8 mouse cellular contexts compared by ENCODE assay signal in the genomic region with DNA sequence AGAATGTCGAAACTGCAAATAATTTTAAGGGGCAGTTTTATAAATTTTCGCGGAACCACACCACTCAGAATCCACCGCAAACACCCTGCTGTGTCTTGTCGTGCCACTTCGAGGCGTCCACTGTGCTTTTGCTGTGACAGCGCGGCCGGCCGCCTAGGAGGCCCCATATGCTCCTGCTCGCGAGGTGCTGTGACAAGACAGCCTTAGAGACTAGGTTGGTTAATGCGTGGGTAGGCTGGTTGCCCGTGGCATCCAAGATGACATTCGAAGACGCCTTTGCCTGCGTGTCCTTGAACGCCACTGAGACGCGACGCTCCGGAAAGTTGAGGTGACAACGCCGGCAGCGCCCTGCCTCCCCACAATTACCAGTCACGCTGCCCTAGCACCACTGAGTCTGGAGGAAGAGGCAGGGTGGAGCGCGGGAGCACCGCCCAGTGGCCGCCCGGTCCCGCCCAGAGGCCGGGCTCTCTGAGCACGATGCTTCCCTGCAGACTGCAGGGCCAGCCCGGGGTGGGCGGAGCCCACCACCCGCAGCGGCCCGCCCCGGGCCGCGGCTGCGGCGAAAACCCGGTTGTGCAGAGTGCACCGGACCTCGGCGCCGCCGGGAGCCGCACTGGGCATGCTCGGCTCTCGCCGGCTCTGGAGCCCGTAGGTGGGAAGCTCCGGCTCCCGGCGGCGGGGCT. TPM values are rescaled to one million over a fixed set of nuclear protein-coding genes. Genes with fewer than 3 reads are reported as not detected.
DNase-seq lines count a peak whose midpoint lies in the region; ATAC-seq and TF ChIP-seq lines count a peak whose summit lies in the region.

Mfap3l (plus strand) TSS at position 578 of the 683 bp plus-strand sequence.

- peak; percentile 92 for ATAC-seq in cerebellum, adult (ENCODE audit: insufficient number of reproducible peaks, low FRiP score, low TSS enrichment)
- peak; percentile 97 for ATAC-seq in forebrain, embryonic 12.5 days (ENCODE audit: low FRiP score)
- peak; percentile 99 for ATAC-seq in heart, embryonic 16.5 days (replicated peaks; ENCODE audit: extremely low read depth, insufficient read depth, low FRiP score)
- peak; percentile 99 for ATAC-seq in liver, embryonic 13.5 days (ENCODE audit: low read depth)
- peak; percentile 99 for ATAC-seq in stomach, embryonic 14.5 days (ENCODE audit: insufficient number of reproducible peaks, insufficient read depth, low FRiP score, low read depth)

- H3K4me3 ChIP-seq in E14TG2a.4 (replicated peaks; ENCODE audit: low read length) = peak within 1 kb of the TSS; percentile 87
- peak within 1 kb of the TSS; percentile 70 for H3K4me3 ChIP-seq in forebrain, embryonic 12.5 days (replicated peaks)
- H3K4me3 ChIP-seq in heart, embryonic 16.5 days (ENCODE audit: low read length) = peak within 1 kb of the TSS; percentile 73
- H3K4me3 ChIP-seq in liver, embryonic 13.5 days (replicated peaks) = peak within 1 kb of the TSS; percentile 58
- peak within 1 kb of the TSS; percentile 54 for H3K4me3 ChIP-seq in stomach, embryonic 14.5 days (ENCODE audit: low read depth, low read length)

- H3K4me1 ChIP-seq in E14TG2a.4 (replicated peaks; ENCODE audit: low read depth, low read length) = peaks cover 20% of the 10 kb centered on the region
- peaks cover 24% of the 10 kb centered on the region; the same call in 1 of the 2 replicates for H3K4me1 ChIP-seq in forebrain, embryonic 12.5 days
- H3K4me1 ChIP-seq in heart, embryonic 16.5 days (ENCODE audit: control insufficient read depth, insufficient read depth, low read length) = peaks cover 9% of the 10 kb centered on the region; the same call in 1 of the 2 replicates
- H3K4me1 ChIP-seq in liver, embryonic 13.5 days (replicated peaks) = peaks cover 20% of the 10 kb centered on the region
- H3K4me1 ChIP-seq in stomach, embryonic 14.5 days (ENCODE audit: control insufficient read depth, insufficient read depth, low read length) = no peaks in the 10 kb centered on the region

- peak; percentile 90 to 96 for DNase-seq in kidney, postnatal 25 days
- peak; percentile 83 for DNase-seq in liver, embryonic 13.5 days
- DNase-seq in natural killer cell, adult 2 months (ENCODE audit: low spot score in 2 of 2) = peak; percentile 61 to 67

- under 1% methylated on average over 56 of the region's 60 CpGs for WGBS in forebrain, embryonic 12.5 days
- under 1% methylated on average over 57 of the region's 60 CpGs for WGBS in heart, embryonic 16.5 days
- WGBS in liver, embryonic 13.5 days (ENCODE audit: insufficient replicate concordance) = 1% methylated on average over 59 of the region's 60 CpGs
- 1% methylated on average over 56 of the region's 60 CpGs for WGBS in stomach, embryonic 14.5 days

- peak within 1 kb of the TSS; percentile 97 for H3K4me2 ChIP-seq in forebrain, embryonic 12.5 days
- peak within 1 kb of the TSS; percentile 99 for H3K4me2 ChIP-seq in heart, embryonic 16.5 days (ENCODE audit: low read depth, low read length)
- H3K4me2 ChIP-seq in liver, embryonic 13.5 days = peak within 1 kb of the TSS; percentile 83
- peak within 1 kb of the TSS; percentile 99 for H3K4me2 ChIP-seq in stomach, embryonic 14.5 days (replicated peaks; ENCODE audit: low read depth, low read length)

- no peaks in the 10 kb centered on the region for H3K36me3 ChIP-seq in E14TG2a.4 (ENCODE audit: insufficient read depth, low read length)
- no peaks in the 10 kb centered on the region for H3K36me3 ChIP-seq in forebrain, embryonic 12.5 days (replicated peaks)
- H3K36me3 ChIP-seq in heart, embryonic 16.5 days (ENCODE audit: control insufficient read depth, insufficient read depth) = no peaks in the 10 kb centered on the region
- H3K36me3 ChIP-seq in liver, embryonic 13.5 days = no peaks in the 10 kb centered on the region
- no peaks in the 10 kb centered on the region for H3K36me3 ChIP-seq in stomach, embryonic 14.5 days (ENCODE audit: control insufficient read depth, insufficient read depth, low read length)

- H3K27me3 ChIP-seq in E14TG2a.4 (ENCODE audit: insufficient read depth, low read length) = peaks cover 62% of the 10 kb centered on the region
- H3K27me3 ChIP-seq in forebrain, embryonic 12.5 days = peaks cover 22% of the 10 kb centered on the region
- peaks cover 16% of the 10 kb centered on the region for H3K27me3 ChIP-seq in heart, embryonic 16.5 days (ENCODE audit: control insufficient read depth, insufficient read depth, low read length)
- peaks cover 49% of the 10 kb centered on the region for H3K27me3 ChIP-seq in liver, embryonic 13.5 days
- 0 out of 2 replicates have a peak, but pooled peaks cover 8% of the 10 kb centered on the region for H3K27me3 ChIP-seq in stomach, embryonic 14.5 days (ENCODE audit: control insufficient read depth, insufficient read depth, low read length)

- TF ChIP-seq CTCF in E14TG2a.4 (conservative IDR thresholded peaks at IDR 0.05; ENCODE audit: low read length) = no peak

- H3K9ac ChIP-seq in forebrain, embryonic 12.5 days = peak within 1 kb of the TSS; percentile 66
- H3K9ac ChIP-seq in heart, embryonic 16.5 days (ENCODE audit: low read length) = peak within 1 kb of the TSS; percentile 75
- H3K9ac ChIP-seq in liver, embryonic 13.5 days = peak within 1 kb of the TSS; percentile 59
- peak within 1 kb of the TSS; percentile 42 for H3K9ac ChIP-seq in stomach, embryonic 14.5 days (replicated peaks; ENCODE audit: low read depth, low read length)

- H3K27ac ChIP-seq in forebrain, embryonic 12.5 days = peak within 1 kb of the TSS; percentile 46
- peak within 1 kb of the TSS; percentile 61 for H3K27ac ChIP-seq in heart, embryonic 16.5 days (ENCODE audit: low read length)
- H3K27ac ChIP-seq in liver, embryonic 13.5 days = no peak within 1 kb of the TSS
- no peak within 1 kb of the TSS for H3K27ac ChIP-seq in stomach, embryonic 14.5 days (ENCODE audit: low read length)

- H3K9me3 ChIP-seq in E14TG2a.4 (ENCODE audit: low read length) = no peaks in the 10 kb centered on the region
- H3K9me3 ChIP-seq in forebrain, embryonic 12.5 days = no peaks in the 10 kb centered on the region
- H3K9me3 ChIP-seq in heart, embryonic 16.5 days (replicated peaks; ENCODE audit: control insufficient read depth, low read length) = no peaks in the 10 kb centered on the region
- H3K9me3 ChIP-seq in liver, embryonic 13.5 days (replicated peaks) = no peaks in the 10 kb centered on the region
- H3K9me3 ChIP-seq in stomach, embryonic 14.5 days (ENCODE audit: control insufficient read depth, low read depth, low read length) = no peaks in the 10 kb centered on the region

RNA-seq across cellular contexts. Expression of gene Mfap3l, which starts in this region (rescaled TPM):
- 1.4 TPM in 2 replicates for polyA plus RNA-seq in forebrain, embryonic 12.5 days (2016; fragmentation: Nextera tagmentation; extraction: Ambion mirVana)
- 0.58 and 0.89 TPM in 2 replicates for polyA plus RNA-seq in heart, embryonic 16.5 days (2015; fragmentation: Nextera tagmentation; extraction: Ambion mirVana)
- polyA plus RNA-seq in liver, embryonic 13.5 days (2015; fragmentation: Nextera tagmentation; extraction: Ambion mirVana) = 0.27 and 0.35 TPM in 2 replicates
- 1.4 and 1.6 TPM in 2 replicates for polyA plus RNA-seq in stomach, embryonic 14.5 days (2014; fragmentation: Nextera tagmentation; extraction: Ambion mirVana)

Comparison
In these comparisons a context has a peak if more than half of its experiments do, and no peak if none do; other contexts are left out.
1. Peak in ATAC-seq, H3K4me3 ChIP-seq, H3K27ac ChIP-seq, H3K9ac ChIP-seq and H3K4me2 ChIP-seq in heart, embryonic 16.5 days; RNA of the gene not detected or under 1 TPM.
2. Peak in DNase-seq, ATAC-seq, H3K4me3 ChIP-seq, H3K9ac ChIP-seq and H3K4me2 ChIP-seq in liver, embryonic 13.5 days; RNA of the gene not detected or under 1 TPM.